Mouse (Mus musculus): ENCODE data around the gene Tbl3.
"Not testable (repeated sequence)": the region's sequence is repeated elsewhere in the genome, so short reads cannot be mapped to it uniquely, and the experiment has no call there.

- TF ChIP-seq CTCF (IDR thresholded peaks at IDR 0.05; ENCODE audit: borderline replicate concordance, insufficient read depth, low read length); POLR2A (IDR thresholded peaks at IDR 0.05; ENCODE audit: low read depth, low read length): not testable (repeated sequence)
Measured at GRCm38 (mm10) chr17:24718938-24719337, 11.5 kb upstream of the Tbl3 start.

Measured in embryonic fibroblast, embryonic 13.5 days (primary cell).